Mouse (Mus musculus) neural tube, embryonic 15.5 days (tissue): ENCODE measurements at regions not wholly inside any gene's neighbourhood (a gene's known extent, or its start where the extent isn't known, plus 50 kb on each side); places are given as distances from the start of the nearest gene placed in this dataset.
A peak's percentile ranks its signal among the peaks of the same experiment; 100 is the strongest.

Source experiments
- ATAC-seq: fragments of 200-750 bp; cut with Nextera tagmentation; 2 replicates; pipeline ENCODE4 v1.8.0; 2017; ENCODE audit warnings: mild to moderate bottlenecking, moderate TSS enrichment, moderate library complexity; ENCODE audit not compliant: low FRiP score
- H3K27ac ChIP-seq: fragments of 300-500 bp; sonication (generic); replicated peaks from 2 replicates; pipeline ENCODE4 v1.5.1; 2015; ENCODE audit warnings: mild to moderate bottlenecking, inconsistent platforms
- H3K27me3 ChIP-seq: fragments of 300-500 bp; sonication (generic); replicated peaks from 2 replicates; pipeline ENCODE4 v1.6.1; 2015; ENCODE audit warnings: inconsistent platforms
- H3K36me3 ChIP-seq: fragments of 300-500 bp; sonication (generic); 2 replicates; pipeline ENCODE4 v1.6.1; 2015; ENCODE audit warnings: inconsistent platforms
- H3K4me1 ChIP-seq: fragments of 300-500 bp; sonication (generic); 2 replicates; pipeline ENCODE4 v1.6.1; 2015; ENCODE audit warnings: inconsistent platforms
- H3K4me2 ChIP-seq: fragments of 300-500 bp; sonication (generic); 2 replicates; pipeline ENCODE4 v1.6.1; 2015; ENCODE audit warnings: inconsistent platforms, mild to moderate bottlenecking, moderate library complexity
- H3K4me3 ChIP-seq: fragments of 300-500 bp; sonication (generic); replicated peaks from 2 replicates; pipeline ENCODE4 v1.5.1; 2015; ENCODE audit warnings: mild to moderate bottlenecking, inconsistent platforms
- H3K9ac ChIP-seq: fragments of 300-500 bp; sonication (generic); replicated peaks from 2 replicates; pipeline ENCODE4 v1.6.1; 2015; ENCODE audit warnings: mild to moderate bottlenecking, inconsistent platforms
- H3K9me3 ChIP-seq: fragments of 300-500 bp; sonication (generic); replicated peaks from 2 replicates; pipeline ENCODE4 v1.6.1; 2016; ENCODE audit warnings: inconsistent platforms
- WGBS: fragments of 180-500 bp; shearing (Covaris S2); methylation state at CpG from one replicate; pipeline ENCODE4 v1.1.7; 2015; ENCODE audit warnings: mixed read lengths; 5-methylcytosine and 5-hydroxymethylcytosine counted together

DNA sequence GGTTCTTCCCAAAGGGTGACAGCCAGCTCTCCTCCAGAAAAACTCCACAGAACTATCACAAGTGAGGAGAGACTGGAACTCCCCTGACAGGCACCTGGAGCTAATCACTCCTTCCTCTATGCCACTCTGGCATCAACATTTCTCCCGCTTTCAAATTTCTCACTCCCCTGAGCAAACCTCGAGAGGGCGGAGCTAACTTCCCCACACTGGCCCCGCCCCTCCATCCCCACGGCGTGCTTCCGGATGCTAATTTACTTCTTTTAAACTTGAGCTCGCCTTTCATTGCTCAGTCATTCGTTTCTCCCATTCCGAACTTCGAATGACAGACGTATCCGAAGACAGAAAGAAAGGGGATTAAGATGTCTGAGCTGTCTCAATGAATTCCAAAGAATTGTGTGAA lies 87.8 kb upstream of the Ado start:
- Histone ChIP-seq H3K4me2 (peak overlapping the region; percentile 43), H3K4me3 (no peak overlapping the region), H3K36me3 (no peaks in the 10 kb centered on the region), H3K27me3 (no peaks in the 10 kb centered on the region), H3K4me1 (peaks cover 7% of the 10 kb centered on the region), H3K9me3 (no peaks in the 10 kb centered on the region), H3K27ac (no peak overlapping the region), H3K9ac (no peak overlapping the region)
- ATAC-seq = no peak
- WGBS = 3% methylated on average over 13 of the region's 13 CpGs

DNA sequence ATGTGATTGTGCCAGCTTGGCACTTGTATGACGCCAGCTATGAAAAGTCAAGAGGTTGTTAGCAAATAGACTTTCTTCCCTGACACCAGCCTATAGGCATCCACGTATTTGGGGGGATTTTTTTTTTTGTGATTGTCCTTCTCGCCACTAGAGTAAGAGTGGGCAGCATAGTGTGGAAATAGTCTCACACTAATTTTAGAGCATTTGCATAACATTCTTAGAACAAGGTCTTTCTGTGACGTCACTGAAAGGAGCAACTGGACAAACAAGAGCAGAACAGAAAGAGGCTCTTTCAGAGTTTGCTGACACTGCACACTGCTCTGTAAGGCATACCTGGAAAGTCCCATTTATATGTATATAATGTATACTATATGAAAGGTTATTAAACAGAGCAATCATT lies 86.0 kb upstream of the Ado start:
- H3K9me3 ChIP-seq = no peaks in the 10 kb centered on the region
- no peak overlapping the region for H3K27ac ChIP-seq
- no peak for ATAC-seq
- no peak overlapping the region for H3K4me3 ChIP-seq
- no peaks in the 10 kb centered on the region for H3K36me3 ChIP-seq
- 62% methylated on average over 4 of the region's 4 CpGs for WGBS
- H3K4me1 ChIP-seq = peaks cover 7% of the 10 kb centered on the region
- H3K27me3 ChIP-seq = no peaks in the 10 kb centered on the region
- H3K9ac ChIP-seq = no peak overlapping the region
- no peak overlapping the region for H3K4me2 ChIP-seq

DNA sequence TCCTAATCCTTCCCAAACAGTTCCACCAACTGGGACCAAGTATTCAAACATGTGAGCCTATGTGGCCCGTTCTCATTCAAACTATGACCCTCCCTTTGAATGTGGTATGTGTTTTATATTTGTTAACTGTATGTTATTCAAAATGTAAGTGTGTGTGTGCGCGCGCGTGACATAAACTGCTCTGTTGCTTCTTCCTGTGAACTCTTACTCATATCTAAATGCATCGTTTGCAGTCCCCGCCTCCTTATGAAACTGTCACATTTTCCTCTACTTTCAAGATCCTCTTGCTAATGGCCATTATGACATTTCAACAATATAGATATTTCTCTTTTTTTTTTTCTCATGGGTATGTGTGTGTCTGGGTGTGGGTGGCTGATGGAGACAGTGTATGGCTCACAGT lies 84.3 kb upstream of the Ado start:
- H3K27me3 ChIP-seq = no peaks in the 10 kb centered on the region
- ATAC-seq = no peak
- no peaks in the 10 kb centered on the region for H3K36me3 ChIP-seq
- no peak overlapping the region for H3K27ac ChIP-seq
- H3K9ac ChIP-seq = no peak overlapping the region
- H3K4me3 ChIP-seq = no peak overlapping the region
- no peaks in the 10 kb centered on the region for H3K9me3 ChIP-seq
- 97% methylated on average over 7 of the region's 7 CpGs for WGBS
- no peak overlapping the region for H3K4me2 ChIP-seq
- H3K4me1 ChIP-seq = peaks cover 7% of the 10 kb centered on the region

DNA sequence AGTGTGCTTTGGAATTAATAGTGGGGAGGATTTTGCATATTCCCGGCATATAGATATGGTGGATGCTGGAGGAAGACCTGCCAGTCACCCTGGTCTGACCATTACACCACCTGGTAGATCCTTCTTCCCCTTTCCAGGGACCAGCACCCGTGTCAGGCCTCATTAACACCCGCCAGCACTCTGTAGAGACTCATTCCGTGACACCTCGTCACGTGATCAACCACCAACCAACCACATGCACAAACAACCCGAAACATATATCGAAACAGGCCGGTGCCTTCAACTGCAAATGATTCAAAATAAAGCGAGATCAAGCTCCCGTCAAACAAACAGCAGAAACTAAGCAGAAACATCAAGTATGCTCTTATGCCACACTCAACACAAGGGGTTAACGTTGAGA lies 74.6 kb upstream of the Ado start:
- H3K4me1 ChIP-seq = no peaks in the 10 kb centered on the region
- no peaks in the 10 kb centered on the region for H3K36me3 ChIP-seq
- 89% methylated on average over 12 of the region's 12 CpGs for WGBS
- H3K27ac ChIP-seq = no peak overlapping the region
- no peak for ATAC-seq
- H3K4me2 ChIP-seq = no peak overlapping the region
- H3K9ac ChIP-seq = no peak overlapping the region
- no peaks in the 10 kb centered on the region for H3K9me3 ChIP-seq
- no peaks in the 10 kb centered on the region for H3K27me3 ChIP-seq
- no peak overlapping the region for H3K4me3 ChIP-seq

DNA sequence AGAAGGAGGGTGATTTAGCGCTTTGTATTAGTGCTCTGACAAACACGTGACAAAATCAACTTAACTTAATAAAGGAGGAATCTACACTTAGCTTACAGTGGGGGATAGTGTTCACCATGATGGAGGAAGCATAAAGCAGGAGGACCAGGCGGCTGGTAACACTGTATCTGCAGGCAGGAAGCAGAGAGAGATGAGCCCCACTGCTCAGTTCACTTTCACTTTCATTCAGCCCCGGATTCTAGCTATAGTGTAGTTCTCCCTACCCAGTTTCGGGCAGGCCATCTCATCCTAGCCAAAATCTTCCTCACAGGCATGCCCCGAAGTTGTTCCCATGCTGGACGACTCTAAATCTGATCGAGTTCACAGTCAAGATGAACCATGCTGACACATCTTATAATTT lies 71.3 kb upstream of the Ado start:
- Histone ChIP-seq H3K27ac (no peak overlapping the region), H3K9me3 (no peaks in the 10 kb centered on the region), H3K4me2 (no peak overlapping the region), H3K36me3 (no peaks in the 10 kb centered on the region), H3K27me3 (no peaks in the 10 kb centered on the region), H3K4me3 (no peak overlapping the region), H3K9ac (no peak overlapping the region), H3K4me1 (no peaks in the 10 kb centered on the region)
- no peak for ATAC-seq
- 88% methylated on average over 8 of the region's 8 CpGs for WGBS

DNA sequence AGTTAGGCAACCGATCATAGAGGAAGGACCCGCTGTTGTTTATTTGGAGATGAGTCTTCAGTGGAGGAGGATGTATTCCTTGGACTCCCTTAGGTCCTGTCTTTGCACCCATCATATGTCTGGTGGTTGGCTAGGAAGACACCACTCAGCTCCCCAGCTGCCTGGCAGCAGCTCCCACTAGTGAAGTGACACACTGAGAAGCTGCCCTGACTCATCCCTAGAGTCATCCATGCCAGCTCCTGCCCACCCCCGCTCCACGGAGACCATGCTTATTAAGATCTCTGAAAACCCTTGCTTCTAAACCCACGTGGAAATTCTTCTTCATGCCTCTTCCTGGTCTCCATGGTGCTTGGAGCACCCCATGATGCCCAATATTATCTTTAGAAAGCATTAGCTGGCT lies 69.4 kb upstream of the Ado start:
- no peak overlapping the region for H3K4me3 ChIP-seq
- WGBS = 86% methylated on average over 5 of the region's 5 CpGs
- no peaks in the 10 kb centered on the region for H3K27me3 ChIP-seq
- no peak overlapping the region for H3K27ac ChIP-seq
- no peaks in the 10 kb centered on the region for H3K36me3 ChIP-seq
- no peaks in the 10 kb centered on the region for H3K9me3 ChIP-seq
- no peak overlapping the region for H3K9ac ChIP-seq
- ATAC-seq = no peak
- H3K4me2 ChIP-seq = no peak overlapping the region
- no peaks in the 10 kb centered on the region for H3K4me1 ChIP-seq

DNA sequence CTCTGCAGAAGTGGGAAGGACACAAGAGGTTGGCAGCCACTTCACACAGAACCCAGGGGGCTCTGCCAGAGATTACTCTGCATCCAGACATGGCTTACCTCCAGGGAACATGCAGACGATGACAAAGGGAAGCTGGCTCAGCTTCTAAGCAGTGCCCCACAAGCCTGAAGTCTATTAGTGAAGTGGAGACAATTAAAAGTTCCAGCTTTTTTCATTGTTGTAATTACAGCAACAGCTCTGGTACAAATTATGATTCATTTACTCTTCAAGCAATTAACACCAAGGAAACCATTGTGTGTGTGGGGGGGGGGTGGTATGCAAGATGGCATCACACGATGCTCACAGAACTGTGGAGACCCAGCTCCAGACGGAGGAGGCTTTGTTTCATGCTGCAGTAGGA lies 66.3 kb upstream of the Ado start:
- no peaks in the 10 kb centered on the region for H3K9me3 ChIP-seq
- H3K4me2 ChIP-seq = no peak overlapping the region
- no peak for ATAC-seq
- no peaks in the 10 kb centered on the region for H3K4me1 ChIP-seq
- no peaks in the 10 kb centered on the region; the same call in 1 of the 2 replicates for H3K27me3 ChIP-seq
- no peaks in the 10 kb centered on the region for H3K36me3 ChIP-seq
- no peak overlapping the region for H3K27ac ChIP-seq
- WGBS = 63% methylated on average over 3 of the region's 3 CpGs
- no peak overlapping the region for H3K9ac ChIP-seq
- H3K4me3 ChIP-seq = no peak overlapping the region

DNA sequence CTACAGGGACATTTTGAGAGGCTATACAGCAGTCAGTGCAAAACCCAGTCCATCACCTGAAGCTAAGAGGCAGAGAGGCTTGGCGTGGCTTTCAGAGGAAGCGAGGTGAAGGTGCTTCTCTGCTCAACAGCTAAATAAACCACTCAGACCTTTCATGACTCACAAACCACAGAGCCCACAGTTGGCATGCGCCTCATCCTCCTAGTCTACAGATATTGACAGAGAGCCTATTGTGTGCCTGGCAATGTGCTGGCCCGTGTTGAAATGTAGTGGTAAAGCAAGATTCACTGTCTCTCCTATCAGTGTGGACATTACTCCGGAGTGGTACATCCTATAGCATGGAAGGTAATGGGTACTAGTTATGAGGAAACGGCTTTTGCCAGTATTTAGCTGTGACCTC lies 61.9 kb upstream of the Ado start:
- Histone ChIP-seq H3K9me3 (no peaks in the 10 kb centered on the region), H3K27ac (no peak overlapping the region), H3K36me3 (no peaks in the 10 kb centered on the region), H3K27me3 (no peaks in the 10 kb centered on the region; the same call in 1 of the 2 replicates), H3K4me3 (no peak overlapping the region), H3K4me1 (no peaks in the 10 kb centered on the region), H3K9ac (no peak overlapping the region), H3K4me2 (no peak overlapping the region)
- WGBS = 86% methylated on average over 6 of the region's 6 CpGs
- ATAC-seq = no peak

DNA sequence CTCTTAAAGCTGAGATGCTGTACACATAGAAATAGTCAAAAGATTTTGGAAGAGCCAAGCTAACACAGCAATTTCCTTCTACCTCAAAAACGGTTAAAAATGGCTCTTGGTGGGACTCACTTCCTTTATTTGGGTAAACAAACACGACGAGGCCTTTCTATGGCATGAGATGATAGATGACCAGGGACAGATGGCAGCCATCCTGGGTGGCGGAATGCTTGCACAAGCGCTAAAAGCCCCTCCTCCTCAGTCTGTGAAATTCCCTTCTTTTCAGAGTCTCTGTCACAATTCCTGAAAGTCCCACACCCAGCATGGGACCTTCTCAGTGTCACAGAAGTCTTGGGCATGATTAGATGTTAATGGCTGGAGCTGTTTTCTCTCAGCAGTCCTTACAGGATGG lies 59.3 kb upstream of the Ado start:
- Histone ChIP-seq H3K9me3 (no peaks in the 10 kb centered on the region), H3K4me1 (no peaks in the 10 kb centered on the region), H3K4me3 (no peak overlapping the region), H3K27ac (no peak overlapping the region), H3K27me3 (no peaks in the 10 kb centered on the region; the same call in 1 of the 2 replicates), H3K36me3 (no peaks in the 10 kb centered on the region), H3K9ac (no peak overlapping the region), H3K4me2 (no peak overlapping the region)
- WGBS = 45% methylated on average over 5 of the region's 5 CpGs
- ATAC-seq = no peak

DNA sequence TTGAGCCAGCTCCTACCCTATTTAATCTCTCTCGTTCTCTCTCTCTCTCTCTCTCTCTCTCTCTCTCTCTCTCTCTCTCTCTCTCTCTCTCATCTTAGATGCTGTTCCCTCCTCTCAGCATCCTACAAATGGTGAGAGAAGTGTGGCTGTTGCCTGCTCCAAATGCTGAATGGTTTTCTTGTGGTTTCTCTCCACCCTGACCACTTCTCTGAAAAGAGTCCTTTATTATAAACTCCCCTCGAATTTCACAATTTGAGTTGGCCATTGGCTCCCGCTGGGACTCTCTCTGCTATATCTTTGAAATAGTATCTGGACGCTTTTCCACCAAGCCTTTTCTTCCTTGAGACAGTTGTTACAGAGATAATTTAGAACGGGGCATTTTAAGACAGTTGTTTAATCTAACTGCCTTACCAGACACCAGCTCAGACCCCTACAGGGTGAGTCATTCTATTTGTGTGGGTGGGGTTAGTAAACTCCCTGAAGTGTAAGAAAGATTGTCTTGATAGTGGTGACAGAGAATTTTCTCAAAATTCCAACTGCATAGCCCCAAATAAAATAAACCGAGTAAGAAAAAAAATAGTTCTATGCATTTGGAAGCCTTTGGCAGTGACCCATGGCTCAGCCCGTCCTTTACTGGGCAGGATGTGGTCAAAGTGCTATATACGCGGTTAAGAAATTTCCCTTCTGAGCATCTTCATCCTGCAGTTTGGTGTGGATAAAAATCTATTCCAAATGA lies 58.7 kb upstream of the Ado start:
- WGBS = 68% methylated on average over 9 of the region's 9 CpGs
- no peak overlapping the region for H3K4me3 ChIP-seq

DNA sequence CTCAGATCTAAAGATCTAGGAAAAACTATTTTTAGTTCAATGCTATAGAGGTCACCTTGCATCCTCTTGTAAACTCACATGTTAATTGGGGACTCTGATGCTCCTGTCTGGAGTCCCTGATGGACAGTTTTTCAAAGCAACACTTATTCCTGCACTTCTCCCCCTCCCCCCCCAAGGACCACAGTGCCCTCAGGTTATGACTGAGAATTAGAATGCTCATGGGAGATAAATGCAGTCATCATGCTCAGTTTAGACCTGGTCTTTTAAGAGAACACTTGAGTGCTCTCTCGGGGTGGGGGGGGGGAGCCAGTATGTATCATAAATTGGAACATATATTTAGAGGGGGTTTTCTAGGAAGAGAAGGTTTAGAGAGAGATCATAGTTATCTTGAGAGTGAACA lies 58.0 kb upstream of the Ado start:
- 96% methylated on average over 1 of the region's 1 CpGs for WGBS
- no peak overlapping the region for H3K27ac ChIP-seq
- no peaks in the 10 kb centered on the region; the same call in 1 of the 2 replicates for H3K27me3 ChIP-seq
- H3K4me3 ChIP-seq = no peak overlapping the region
- no peaks in the 10 kb centered on the region for H3K9me3 ChIP-seq
- no peaks in the 10 kb centered on the region for H3K4me1 ChIP-seq
- no peaks in the 10 kb centered on the region for H3K36me3 ChIP-seq
- no peak overlapping the region for H3K9ac ChIP-seq
- no peak for ATAC-seq
- no peak overlapping the region for H3K4me2 ChIP-seq

More for the DNA sequence above, 58.7 kb upstream of the Ado start:
- H3K4me2 ChIP-seq = no peak overlapping the region
- no peaks in the 10 kb centered on the region; the same call in 1 of the 2 replicates for H3K27me3 ChIP-seq
- no peaks in the 10 kb centered on the region for H3K9me3 ChIP-seq
- no peak overlapping the region for H3K27ac ChIP-seq
- H3K9ac ChIP-seq = no peak overlapping the region
- no peaks in the 10 kb centered on the region for H3K4me1 ChIP-seq
- H3K36me3 ChIP-seq = no peaks in the 10 kb centered on the region
- no peak for ATAC-seq

DNA sequence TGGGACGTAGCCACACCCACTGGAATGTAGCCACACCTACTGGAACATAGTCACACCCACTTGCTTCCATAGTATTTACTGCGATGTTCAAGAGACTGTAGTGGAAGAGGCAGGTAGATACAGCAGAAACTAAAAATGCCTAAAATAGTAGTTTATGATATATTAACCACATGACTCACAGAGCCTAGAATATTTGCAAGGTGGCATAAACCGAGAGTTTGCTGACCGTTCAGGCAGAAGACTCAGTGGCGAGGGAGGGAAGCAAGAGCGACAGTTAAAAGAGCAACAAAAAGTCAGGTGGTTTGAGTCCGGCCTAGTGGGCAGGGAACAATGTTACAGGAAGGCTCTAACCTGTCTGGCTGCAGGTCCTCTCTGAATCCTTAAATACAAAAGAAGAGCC lies 50.6 kb upstream of the Ado start:
- 96% methylated on average over 7 of the region's 7 CpGs for WGBS
- no peaks in the 10 kb centered on the region for H3K36me3 ChIP-seq

More for the DNA sequence above, 50.6 kb upstream of the Ado start:
- Histone ChIP-seq H3K27me3 (no peaks in the 10 kb centered on the region), H3K9ac (no peak overlapping the region), H3K9me3 (no peaks in the 10 kb centered on the region), H3K4me1 (no peaks in the 10 kb centered on the region), H3K4me2 (no peak overlapping the region), H3K27ac (no peak overlapping the region), H3K4me3 (no peak overlapping the region)
- no peak for ATAC-seq
